Mouse (Mus musculus): ENCODE results near the gene Ncoa6.

DNA sequence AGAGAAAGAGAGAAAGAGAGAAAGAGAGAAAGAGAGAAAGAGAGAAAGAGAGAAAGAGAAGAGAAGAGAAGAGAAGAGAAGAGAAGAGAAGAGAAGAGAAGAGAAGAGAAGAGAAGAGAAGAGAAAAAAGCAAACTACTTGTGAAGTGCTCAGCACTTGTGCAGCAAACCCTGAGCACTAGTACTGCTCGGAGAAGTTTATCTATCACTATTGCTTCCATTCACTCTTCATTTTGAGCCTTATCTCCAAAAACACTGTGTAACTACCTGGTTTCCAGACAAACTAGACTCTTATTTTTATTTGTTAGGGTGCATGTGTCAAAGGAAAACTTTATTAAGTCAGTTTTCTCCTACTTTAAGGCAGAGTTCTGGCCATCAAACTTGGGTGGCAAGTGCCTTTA lies 6.8 kb downstream of the Ncoa6 start:
- TF ChIP-seq CTCF (IDR thresholded peaks at IDR 0.05; ENCODE audit: low read depth, low read length) (no peak), POLR2A (IDR thresholded peaks at IDR 0.05; ENCODE audit: borderline replicate concordance, low read depth, low read length) (no peak)

All from bone marrow macrophage, adult 2 months (primary cell).